Mouse (Mus musculus): Measurements from ENCODE around the gene Sostdc1.

Gene Sostdc1

GRCm38 (mm10) chr12:36313916-36314315 is at the start of gene Sostdc1:
TSS of gene Sostdc1 (plus strand) at chr12:36314139.
- DNase-seq (ENCODE audit: low spot score), result peak; percentile 54

GRCm38 (mm10) chr12:36267670-36268246 is 46.2 kb upstream of the Sostdc1 start:
- no peak for DNase-seq (ENCODE audit: low spot score)

- no peak for DNase-seq (ENCODE audit: low spot score)
Measured at GRCm38 (mm10) chr12:36274823-36275222, 39.1 kb upstream of the Sostdc1 start.

- DNase-seq (ENCODE audit: low spot score), result no peak
Measured at GRCm38 (mm10) chr12:36289634-36290033, 24.3 kb upstream of the Sostdc1 start.

- no peak for DNase-seq (ENCODE audit: low spot score)
Measured at GRCm38 (mm10) chr12:36290465-36290864, 23.5 kb upstream of the Sostdc1 start.

- DNase-seq (ENCODE audit: low spot score), result no peak
Measured at GRCm38 (mm10) chr12:36291346-36291745, 22.6 kb upstream of the Sostdc1 start.

- DNase-seq (ENCODE audit: low spot score), result no peak
Measured at GRCm38 (mm10) chr12:36302326-36302725, 11.6 kb upstream of the Sostdc1 start.

GRCm38 (mm10) chr12:36302905-36303642 is 10.9 kb upstream of the Sostdc1 start:
- DNase-seq (ENCODE audit: low spot score), result no peak

GRCm38 (mm10) chr12:36308737-36309420 is 5.1 kb upstream of the Sostdc1 start:
- no peak for DNase-seq (ENCODE audit: low spot score)

GRCm38 (mm10) chr12:36313015-36313414 is 924 bp upstream of the Sostdc1 start:
- no peak for DNase-seq (ENCODE audit: low spot score)

GRCm38 (mm10) chr12:36314446-36314845 is 507 bp downstream of the Sostdc1 start:
- DNase-seq (ENCODE audit: low spot score), result no peak

- DNase-seq (ENCODE audit: low spot score), result no peak
Measured at GRCm38 (mm10) chr12:36315527-36315926, 1.6 kb downstream of the Sostdc1 start.

- DNase-seq (ENCODE audit: low spot score), result no peak
Measured at GRCm38 (mm10) chr12:36316056-36316455, 2.1 kb downstream of the Sostdc1 start.

GRCm38 (mm10) chr12:36317036-36317819 is 3.3 kb downstream of the Sostdc1 start:
- DNase-seq (ENCODE audit: low spot score), result peak; percentile 60

GRCm38 (mm10) chr12:36317820-36318135 is 3.8 kb downstream of the Sostdc1 start:
- DNase-seq (ENCODE audit: low spot score), result no peak

- no peak for DNase-seq (ENCODE audit: low spot score)
Measured at GRCm38 (mm10) chr12:36326101-36326521, 12.2 kb downstream of the Sostdc1 start.

GRCm38 (mm10) chr12:36332676-36333075 is 18.7 kb downstream of the Sostdc1 start:
- DNase-seq (ENCODE audit: low spot score), result no peak

- no peak for DNase-seq (ENCODE audit: low spot score)
Measured at GRCm38 (mm10) chr12:36333837-36334281, 19.9 kb downstream of the Sostdc1 start.

GRCm38 (mm10) chr12:36344131-36344530 is 30.2 kb downstream of the Sostdc1 start:
- DNase-seq (ENCODE audit: low spot score), result peak; percentile 3

GRCm38 (mm10) chr12:36360064-36360463 is 46.1 kb downstream of the Sostdc1 start:
- no peak for DNase-seq (ENCODE audit: low spot score)

GRCm38 (mm10) chr12:36360693-36361092 is 46.8 kb downstream of the Sostdc1 start:
- DNase-seq (ENCODE audit: low spot score), result no peak

GRCm38 (mm10) chr12:36364013-36364412 is 50.1 kb downstream of the Sostdc1 start:
- DNase-seq (ENCODE audit: low spot score), result no peak

All from retina, embryonic 14.5 days (tissue).